21 mouse cellular contexts compared by ENCODE assay signal in genomic region chr10:75651381-75652068, GRCm38 (mm10). TPM values are rescaled to one million over a fixed set of nuclear protein-coding genes. Genes with fewer than 3 reads are reported as not detected.
DNase-seq lines count a peak whose midpoint lies in the region; ATAC-seq and TF ChIP-seq lines count a peak whose summit lies in the region.
"Had no signal": no experiment of that assay in that cellular context is flagged by ENCODE, and none has a peak within 500 bp of the region (broad histone marks: within the 10 kb centered on the region; RNA-seq: fewer than 3 reads in every experiment).

No protein-coding gene starts in this region.

- H3K36me3 ChIP-seq in kidney, adult 2 months (ENCODE audit: control insufficient read depth, insufficient read depth, low read length), result no peaks in the 10 kb centered on the region
- H3K36me3 ChIP-seq in kidney, embryonic 14.5 days (ENCODE audit: control insufficient read depth, insufficient read depth, low read length), result peaks cover 67% of the 10 kb centered on the region

- H3K4me1 ChIP-seq in kidney, adult 2 months (ENCODE audit: control insufficient read depth, insufficient read depth, low read length), result peaks cover 5% of the 10 kb centered on the region; the same call in 1 of the 2 replicates
- no peaks in the 10 kb centered on the region for H3K4me1 ChIP-seq in kidney, embryonic 14.5 days (ENCODE audit: control insufficient read depth, insufficient read depth, low read length)
- H3K4me1 ChIP-seq: midbrain, embryonic 15.5 days; neural tube, embryonic 13.5 days had no signal

- WGBS in kidney, adult 2 months, result 71% methylated on average over 16 of the region's 16 CpGs
- 94% methylated on average over 16 of the region's 16 CpGs for WGBS in kidney, embryonic 14.5 days

- H3K27me3 ChIP-seq in kidney, adult 2 months (replicated peaks; ENCODE audit: control insufficient read depth, insufficient read depth, low read length), result no peaks in the 10 kb centered on the region
- H3K27me3 ChIP-seq in kidney, embryonic 14.5 days (ENCODE audit: control insufficient read depth, insufficient read depth, low read length), result no peaks in the 10 kb centered on the region
- H3K27me3 ChIP-seq: heart, embryonic 15.5 days; midbrain, embryonic 15.5 days; neural tube, embryonic 13.5 days; Patski had no signal

- no peak overlapping the region for H3K27ac ChIP-seq in kidney, adult 2 months (ENCODE audit: insufficient read depth, low read depth, low read length)
- H3K27ac ChIP-seq in kidney, embryonic 14.5 days (ENCODE audit: low read depth, low read length), result no peak overlapping the region
- H3K27ac ChIP-seq: heart, embryonic 15.5 days; hindbrain, embryonic 14.5 days; midbrain, embryonic 15.5 days; neural tube, embryonic 13.5 days; stomach, postnatal 0 days had no signal

- H3K4me2 ChIP-seq in kidney, embryonic 14.5 days (replicated peaks; ENCODE audit: low read depth, low read length), result no peak overlapping the region
- H3K4me2 ChIP-seq: heart, embryonic 15.5 days; hindbrain, embryonic 14.5 days; midbrain, embryonic 15.5 days; neural tube, embryonic 13.5 days had no signal

- H3K9ac ChIP-seq in kidney, embryonic 14.5 days (ENCODE audit: low read depth, low read length), result no peak overlapping the region
- H3K9ac ChIP-seq: heart, embryonic 15.5 days; hindbrain, embryonic 14.5 days; midbrain, embryonic 15.5 days; neural tube, embryonic 13.5 days had no signal

- DNase-seq in cerebellum, adult 9-11 months, result peak; percentile 26
- DNase-seq in cerebellum, postnatal 4 days (ENCODE audit: low spot score in 2 of 2), result no peak
- peak; percentile 81 for DNase-seq in kidney, adult 2 months
- DNase-seq in kidney, postnatal 10 days, result peak; percentile 34
- DNase-seq in spleen, postnatal 14 days (ENCODE audit: low spot score in 2 of 2), result no peak
- DNase-seq in heart, adult 9 months (ENCODE audit: low spot score in 2 of 2), result no peak
- DNase-seq: heart, postnatal 36 days; lung, postnatal 4 days; retina, postnatal 1 day; right cerebral cortex, postnatal 4 days; thymus, adult 2 months; thymus, postnatal 4 days had no signal

- TF ChIP-seq CTCF in kidney, adult 2 months (conservative IDR thresholded peaks at IDR 0.05; ENCODE audit: insufficient read depth, insufficient read length, low read depth, low read length), result no peak

- H3K9me3 ChIP-seq in kidney, embryonic 14.5 days (ENCODE audit: control insufficient read depth, low read length), result no peaks in the 10 kb centered on the region
- H3K9me3 ChIP-seq: G1E; heart, embryonic 15.5 days; midbrain, embryonic 15.5 days; neural tube, embryonic 13.5 days had no signal

- ATAC-seq in kidney, embryonic 14.5 days (ENCODE audit: low FRiP score, low TSS enrichment), result no peak
- ATAC-seq: midbrain, embryonic 15.5 days; Patski had no signal

- TF ChIP-seq POLR2A in kidney, adult 2 months (IDR thresholded peaks at IDR 0.05; ENCODE audit: low read depth, low read length), result no peak

- no peak overlapping the region for H3K4me3 ChIP-seq in kidney, adult 2 months (ENCODE audit: insufficient read depth, low read depth, low read length)
- no peak overlapping the region for H3K4me3 ChIP-seq in kidney, embryonic 14.5 days (ENCODE audit: low read length)
- H3K4me3 ChIP-seq: heart, embryonic 15.5 days; midbrain, embryonic 15.5 days; myocyte; neural tube, embryonic 13.5 days had no signal

RNA-seq across cellular contexts. Expression of gene Susd2, which starts 7.7 kb away (rescaled TPM):
- polyA plus RNA-seq in kidney, adult 2 months (2012; rRNA removed), result 193 and 196 TPM in 2 replicates
- 4.2 and 9.2 TPM in 2 replicates for polyA plus RNA-seq in kidney, embryonic 14.5 days (2014; fragmentation: Nextera tagmentation; extraction: Ambion mirVana)

Comparison
In these comparisons a context has a peak if more than half of its experiments do, and no peak if none do; other contexts are left out.
1. DNase-seq: peak in cerebellum, adult 9-11 months (single experiment), kidney, adult 2 months (single experiment) and kidney, postnatal 10 days (single experiment); none in cerebellum, postnatal 4 days (0 of 2), spleen, postnatal 14 days (0 of 2) and heart, adult 9 months (0 of 2).
2. RNA of gene Susd2, which starts 7.7 kb away (polyA plus RNA-seq): 193 to 196 TPM in kidney, adult 2 months; 4.2 to 9.2 TPM in kidney, embryonic 14.5 days; every median in the first group is over 10 times any median in the second.